Mouse (Mus musculus): ENCODE measurements around the gene Ssxb2. TPM values are rescaled to one million over a fixed set of nuclear protein-coding genes. Genes with fewer than 3 reads are reported as not detected.
"Not testable (repeated sequence)": the region's sequence is repeated elsewhere in the genome, so short reads cannot be mapped to it uniquely, and the experiment has no call there.

The Ssxb2 gene
- not detected for total RNA-seq (2022)

DNA sequence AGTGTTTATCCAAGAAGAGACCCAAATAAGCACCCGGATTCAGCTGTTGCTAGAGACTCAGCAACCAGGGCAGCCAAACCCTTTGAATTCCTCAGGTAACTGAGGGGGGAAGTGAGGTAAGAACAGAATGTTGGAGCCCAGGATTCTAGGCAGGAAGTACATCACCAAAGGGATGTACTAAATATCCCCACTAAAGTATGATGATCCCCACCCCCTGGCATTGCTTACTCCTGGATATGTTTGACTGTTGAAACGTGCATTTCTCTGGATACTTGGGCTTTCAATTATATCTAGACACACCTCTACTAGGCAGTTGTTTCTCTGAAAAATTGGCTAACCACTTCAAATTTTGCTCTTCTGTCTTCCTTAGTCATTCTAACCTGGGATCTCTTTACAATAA lies at the start of gene Ssxb2:
Gene Ssxb2, minus strand, starts transcription at position 101 of the 400 bp plus-strand sequence.
- not testable (repeated sequence) for DNase-seq (ENCODE audit: low spot score in 2 of 2)

DNA sequence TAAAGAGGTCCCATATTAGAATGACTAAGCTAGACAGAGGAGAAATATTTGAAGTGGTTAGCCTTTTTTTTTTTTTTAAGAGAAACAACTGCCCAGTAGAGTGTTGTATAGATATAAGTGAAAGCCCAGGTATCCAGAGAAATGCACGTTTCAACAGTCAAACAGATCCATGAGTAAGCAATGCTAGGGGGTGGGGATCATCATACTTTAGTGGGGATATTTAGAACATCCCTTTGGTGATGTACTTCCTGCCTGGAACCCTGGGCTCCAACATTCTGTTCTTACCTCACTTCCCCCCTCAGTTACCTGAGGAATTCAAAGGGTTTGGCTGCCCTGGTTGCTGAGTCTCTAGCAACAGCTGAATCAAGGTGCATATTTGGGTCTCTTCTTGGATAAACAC lies 48.5 kb downstream of the Ssxb2 start, which contains the start of gene Ssxb1:
Gene Ssxb1, plus strand, starts transcription at position 301 of the 400 bp plus-strand sequence.
- DNase-seq (ENCODE audit: low spot score in 2 of 2) = not testable (repeated sequence)

Other genes starting within 250 kb of the Ssxb2 start
- 10 to 100 TPM; 11.9 to 15.5 (median 14.0) TPM for gene Ftsj1, start 209.3 kb downstream of the Ssxb2 start, total RNA-seq (2022)
- not detected for gene Slc38a5, start 190.6 kb downstream of the Ssxb2 start, total RNA-seq (2022)
- not detected for gene Ssxb10, start 134.3 kb downstream of the Ssxb2 start, total RNA-seq (2022)
- not detected for gene Ssxb9, start 94.7 kb downstream of the Ssxb2 start, total RNA-seq (2022)
- gene Ssxb1, start 48.4 kb downstream of the Ssxb2 start, total RNA-seq (2022) = not detected
- gene Gm14459, start 63.2 kb upstream of the Ssxb2 start, total RNA-seq (2022) = not detected
- gene Ssxb6, start 86.5 kb upstream of the Ssxb2 start, total RNA-seq (2022) = not detected
- gene Ssxb3, start 130.1 kb upstream of the Ssxb2 start, total RNA-seq (2022) = not detected
- not detected for gene Ssxb8, start 229.1 kb upstream of the Ssxb2 start, total RNA-seq (2022)